Mouse (Mus musculus) heart, adult 9 months (tissue): ENCODE results near the gene Tshz2.

Experiments used
- DNase-seq, 2 experiments: peaks; one replicate each; pipeline ENCODE4 v3.0.0; 2022; ENCODE audit warnings: low spot score in 2 of 2

Gene Tshz2

GRCm38 (mm10) chr2:169633491-169634289 lies 877 bp downstream of the Tshz2 start:
- DNase-seq, result peak; percentile 32 to 44

- no peak for DNase-seq
These were observed 2.0 kb downstream of the Tshz2 start for GRCm38 (mm10) chr2:169634619-169635382.

- DNase-seq, result no peak
These were observed 2.6 kb downstream of the Tshz2 start for GRCm38 (mm10) chr2:169635428-169635827.

GRCm38 (mm10) chr2:169636414-169636813 lies 3.6 kb downstream of the Tshz2 start:
- no peak for DNase-seq

GRCm38 (mm10) chr2:169641547-169641946 lies 8.7 kb downstream of the Tshz2 start:
- DNase-seq, result no peak

GRCm38 (mm10) chr2:169642420-169642819 lies 9.6 kb downstream of the Tshz2 start:
- no peak for DNase-seq

- no peak for DNase-seq
These were observed 14.3 kb downstream of the Tshz2 start for GRCm38 (mm10) chr2:169647091-169647490.

- DNase-seq, result no peak
These were observed 16.6 kb downstream of the Tshz2 start for GRCm38 (mm10) chr2:169649262-169649885.

- no peak for DNase-seq
These were observed 20.5 kb downstream of the Tshz2 start for GRCm38 (mm10) chr2:169653282-169653681.

GRCm38 (mm10) chr2:169663792-169664191 lies 31.0 kb downstream of the Tshz2 start:
- no peak for DNase-seq

- no peak for DNase-seq
These were observed 38.5 kb downstream of the Tshz2 start for GRCm38 (mm10) chr2:169671264-169671663.

GRCm38 (mm10) chr2:169673786-169674185 lies 41.0 kb downstream of the Tshz2 start:
- DNase-seq, result no peak

- no peak for DNase-seq
These were observed 41.4 kb downstream of the Tshz2 start for GRCm38 (mm10) chr2:169674209-169674608.

GRCm38 (mm10) chr2:169679264-169679663 lies 46.5 kb downstream of the Tshz2 start:
- DNase-seq, result no peak

- DNase-seq, result no peak
These were observed 47.1 kb downstream of the Tshz2 start for GRCm38 (mm10) chr2:169679951-169680350.

GRCm38 (mm10) chr2:169685260-169685659 lies 52.4 kb downstream of the Tshz2 start:
- DNase-seq, result no peak

- DNase-seq, result no peak
These were observed 52.9 kb downstream of the Tshz2 start for GRCm38 (mm10) chr2:169685747-169686146.

GRCm38 (mm10) chr2:169686697-169687430 lies 54.1 kb downstream of the Tshz2 start:
- no peak for DNase-seq

- DNase-seq, result no peak
These were observed 57.2 kb downstream of the Tshz2 start for GRCm38 (mm10) chr2:169690054-169690453.

- DNase-seq, result peak; percentile 30 to 39
These were observed 61.7 kb downstream of the Tshz2 start for GRCm38 (mm10) chr2:169694494-169694893.

GRCm38 (mm10) chr2:169695025-169695424 lies 62.2 kb downstream of the Tshz2 start:
- no peak for DNase-seq

- no peak for DNase-seq
These were observed 66.3 kb downstream of the Tshz2 start for GRCm38 (mm10) chr2:169699141-169699540.
